Mouse (Mus musculus) granulocyte monocyte progenitor cell, adult 5-6 weeks (primary cell): ENCODE results near the gene Prkca. TPM values are rescaled to one million over a fixed set of nuclear protein-coding genes. Genes with fewer than 3 reads are reported as not detected.

ENCODE experiments used
- ATAC-seq: replicated peaks from 2 replicates; pipeline ENCODE4 v1.8.0; 2016; ENCODE audit warnings: mild to moderate bottlenecking, moderate TSS enrichment, inconsistent platforms; ENCODE audit not compliant: poor library complexity, severe bottlenecking
- total RNA-seq, 2 experiments: library from RNA; stranded (forward) in 1 of 2; stranded (reverse) in 1 of 2; fragments of 200-712, 200-1000 nt in 1 of 2; fragments of >200 nt in 1 of 2; fragmentation: Nextera tagmentation in 1 of 2; gene quantifications; 2 replicates each; pipeline ENCODE4 v1.2.3; 2014 to 2017

Gene Prkca
- total RNA-seq, 2 experiments from 2014 or later, result 2.2 to 6.1 TPM

DNA sequence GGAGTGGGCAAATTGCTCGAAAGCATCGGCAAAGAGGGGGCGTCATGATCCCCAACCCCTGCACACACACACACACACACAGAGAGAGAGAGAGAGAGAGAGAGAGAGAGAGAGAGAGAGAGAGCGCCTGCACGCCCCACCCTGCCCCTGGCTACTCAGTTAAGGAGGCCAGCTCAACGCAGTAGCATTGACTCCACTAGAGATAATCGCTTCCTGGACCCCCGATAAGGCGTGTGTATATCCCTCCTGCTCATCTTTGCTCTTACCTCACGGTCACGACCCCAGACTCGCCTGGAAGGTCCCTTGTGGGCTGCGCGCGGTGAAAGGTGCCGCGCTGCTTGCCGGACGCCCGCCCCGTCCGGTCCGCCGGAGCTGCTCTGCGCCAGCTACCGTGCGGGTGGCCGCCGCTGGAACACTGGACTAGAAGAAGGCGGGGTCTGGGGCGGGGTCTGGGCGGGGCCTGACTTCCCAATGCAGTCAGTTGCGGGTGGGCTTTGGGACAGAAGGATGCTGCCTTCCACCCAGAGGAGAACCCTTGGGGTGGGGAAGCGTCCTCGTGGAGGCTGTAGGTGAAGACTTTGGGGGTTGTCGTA, 429.0 kb downstream of the Prkca start, which contains the start of gene Cacng5:
Gene Cacng5 (minus strand): TSS at position 422 of the 593 bp plus-strand sequence.
- ATAC-seq, result no peak

DNA sequence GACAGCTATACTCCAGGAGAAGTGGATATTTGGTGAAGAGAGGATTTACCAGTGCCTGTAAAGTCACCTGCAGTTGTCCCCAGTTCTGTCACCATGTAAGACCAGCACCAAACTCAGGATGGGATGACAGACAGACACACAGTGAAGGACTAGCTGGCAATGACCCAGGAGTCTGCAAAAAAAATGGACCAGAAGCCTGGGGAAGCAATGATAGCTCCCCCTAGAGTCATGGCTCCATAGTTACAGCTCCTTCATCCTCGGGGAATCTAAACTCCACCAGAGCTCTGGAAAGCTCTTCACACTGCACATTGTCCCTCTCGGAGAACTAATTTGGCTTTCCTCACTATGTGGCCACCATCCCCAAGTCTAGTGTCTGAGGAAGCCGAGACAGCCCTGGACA, 430.4 kb downstream of the Prkca start:
- ATAC-seq, result no peak

DNA sequence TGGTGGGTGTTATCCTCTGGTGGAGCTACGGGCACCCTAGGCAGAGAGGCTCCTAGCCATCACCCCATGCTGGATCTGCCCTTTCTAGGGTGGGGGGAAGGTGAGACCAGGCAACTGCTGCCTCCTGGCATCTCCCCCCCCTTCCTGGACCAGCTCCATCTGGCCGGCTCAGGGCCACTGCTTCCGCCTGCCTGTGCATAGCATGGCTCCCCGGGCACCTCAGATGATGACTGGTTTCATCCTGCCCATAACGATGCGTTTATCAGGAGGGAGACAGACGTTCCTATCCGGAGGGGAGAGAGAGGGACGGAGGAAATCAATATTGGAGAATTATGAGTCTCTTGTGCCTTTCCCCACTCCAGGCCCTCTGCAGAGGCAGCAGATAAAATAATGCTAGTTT, 438.4 kb downstream of the Prkca start:
- ATAC-seq, result no peak

DNA sequence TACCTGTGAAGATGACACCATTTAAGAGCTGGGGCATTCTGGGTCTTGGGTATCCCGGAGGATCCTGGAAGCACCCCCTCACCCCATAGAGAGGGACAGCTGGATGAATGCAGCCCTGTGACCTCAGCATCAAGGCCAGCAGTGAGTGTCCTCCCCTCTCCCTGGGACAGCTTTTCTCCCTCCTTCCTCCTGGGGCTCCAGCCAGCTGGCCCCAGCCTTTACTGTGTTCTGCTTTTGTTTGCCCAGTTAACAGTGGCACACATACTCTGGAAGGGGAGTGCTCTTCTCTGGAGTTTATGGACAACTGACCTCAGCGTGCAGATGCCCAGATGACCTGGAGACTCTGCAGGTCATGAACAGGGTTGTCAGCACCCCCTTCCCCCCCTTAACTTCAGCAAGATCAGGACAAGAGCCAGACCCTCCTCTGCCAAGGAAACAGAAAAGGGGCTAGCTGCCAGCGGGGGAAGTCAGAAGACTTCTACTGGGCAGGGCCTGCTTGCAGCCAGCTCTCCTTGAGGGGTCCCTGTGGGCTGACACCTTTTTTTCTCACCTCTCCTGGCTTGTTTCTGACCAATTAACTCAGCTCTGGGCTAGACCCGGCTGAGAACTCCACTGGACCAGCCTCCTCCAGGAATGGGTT, 439.6 kb downstream of the Prkca start:
- no peak for ATAC-seq

DNA sequence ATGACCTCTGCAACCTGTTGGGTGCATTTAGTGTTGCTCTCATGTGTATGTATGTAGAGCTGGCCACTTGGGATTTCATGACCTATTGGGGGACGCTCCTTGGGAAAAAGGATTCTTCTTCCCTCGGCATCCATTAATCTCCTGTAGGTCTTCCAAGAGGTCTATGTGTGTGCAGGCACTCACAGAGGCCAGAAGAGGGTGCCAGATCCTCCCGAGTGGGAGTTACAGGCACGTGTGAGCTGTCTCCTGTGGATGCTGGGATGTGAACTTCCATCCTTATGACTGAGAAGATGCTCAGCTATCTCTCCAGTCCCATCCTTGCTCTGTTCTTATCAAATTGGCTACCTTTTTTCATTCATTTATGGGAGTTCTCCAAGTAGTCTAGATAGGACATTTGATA, 443.3 kb downstream of the Prkca start:
- ATAC-seq, result no peak

DNA sequence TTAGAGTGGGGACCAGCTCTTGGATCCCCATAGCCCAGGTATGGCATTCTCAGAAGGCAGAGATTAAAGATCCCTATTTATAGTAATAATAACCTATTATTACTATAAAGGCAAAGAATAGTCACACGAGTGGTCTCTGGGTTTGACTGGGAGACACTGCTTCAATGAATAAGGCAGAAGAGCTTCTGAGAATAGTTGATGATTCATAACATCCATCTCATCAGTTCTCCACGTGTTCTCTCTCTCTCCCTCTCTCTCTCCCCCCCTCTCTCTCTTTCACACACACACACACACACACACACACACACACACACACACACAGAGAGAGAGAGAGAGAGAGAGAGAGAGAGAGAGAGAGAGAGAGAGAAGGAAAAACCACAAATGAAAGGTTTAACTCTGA, 445.0 kb downstream of the Prkca start:
- ATAC-seq, result no peak

DNA sequence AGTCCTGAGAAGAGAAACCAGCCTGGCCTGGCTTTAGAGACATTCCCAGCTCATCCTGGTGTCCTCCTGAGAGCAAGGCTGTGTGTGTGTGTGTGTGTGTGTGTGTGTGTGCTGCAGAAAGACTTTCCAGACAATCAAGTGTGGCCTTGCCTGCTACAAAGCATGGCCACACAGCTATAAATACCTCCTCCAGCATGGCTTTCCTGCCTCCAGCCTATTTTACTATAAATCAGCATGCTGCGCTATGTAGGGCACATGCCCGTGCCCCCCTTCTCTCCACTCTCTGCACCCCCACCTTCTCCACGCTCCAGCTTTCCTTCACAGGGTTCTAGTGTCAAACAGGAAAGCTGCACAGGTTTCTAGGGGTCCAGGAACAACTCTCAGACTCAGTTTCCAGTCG, 448.1 kb downstream of the Prkca start:
- no peak for ATAC-seq

DNA sequence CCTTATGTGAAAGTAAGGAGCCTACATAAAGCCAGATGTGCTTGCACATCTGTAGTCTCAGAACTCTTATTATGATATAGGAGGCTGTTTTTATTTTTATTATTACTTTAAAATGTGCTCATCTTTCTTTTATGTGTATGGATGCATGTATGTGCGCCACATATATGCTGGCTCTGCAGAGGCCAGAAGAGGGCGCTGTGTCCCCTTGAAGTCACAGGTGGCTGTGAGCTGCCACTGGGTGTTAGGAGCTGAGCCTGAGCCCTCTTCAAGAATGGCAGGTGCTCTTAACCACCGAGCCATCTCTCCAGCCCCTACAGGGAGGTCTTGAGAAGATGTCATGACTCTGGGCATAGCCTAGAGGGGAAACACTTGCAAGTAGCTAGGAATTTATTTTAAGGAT, 452.4 kb downstream of the Prkca start:
- no peak for ATAC-seq

DNA sequence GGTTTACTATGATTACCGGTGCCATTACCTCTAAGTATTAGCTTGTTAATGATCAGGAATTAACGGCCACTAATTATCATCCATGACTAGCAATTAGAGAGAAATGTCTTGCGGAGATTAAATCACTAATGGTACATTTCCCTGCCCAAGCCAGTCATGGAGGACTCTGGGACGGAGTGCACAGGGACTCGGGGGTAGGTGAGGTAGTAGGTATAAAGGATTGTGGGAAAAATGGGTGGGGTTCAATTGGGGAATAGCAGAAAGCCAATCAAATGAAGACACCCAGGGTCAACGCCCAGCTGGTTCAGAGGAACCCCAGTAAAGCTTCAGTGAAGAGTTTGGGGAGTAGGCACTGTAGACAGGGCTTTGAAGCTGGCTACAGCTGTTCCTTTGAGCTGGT, 456.4 kb downstream of the Prkca start:
- ATAC-seq, result no peak

Other genes starting within 250 kb of the Prkca start
- not detected in 2 replicates for gene Apoh, start 574 bp downstream of the Prkca start, total RNA-seq (2014; fragmentation: Nextera tagmentation)
- not detected in 2 replicates for gene Apoh, start 574 bp downstream of the Prkca start, total RNA-seq (2017)
- 5.0 TPM in 1 of 2 replicates, not detected in the other for gene Cep112, start 81.3 kb upstream of the Prkca start, total RNA-seq (2014; fragmentation: Nextera tagmentation)
- not detected in 2 replicates for gene Cep112, start 81.3 kb upstream of the Prkca start, total RNA-seq (2017)